Mouse (Mus musculus) left cerebral cortex, postnatal 14 days (tissue): ENCODE results near the gene H13. TPM values are rescaled to one million over a fixed set of nuclear protein-coding genes. Genes with fewer than 3 reads are reported as not detected.
"Not testable (repeated sequence)": the region's sequence is repeated elsewhere in the genome, so short reads cannot be mapped to it uniquely, and the experiment has no call there.

Source experiments
- DNase-seq, 2 experiments: peaks; one replicate each; pipeline ENCODE4 v3.0.0; 2021 to 2022; ENCODE audit warnings: low spot score in 2 of 2, mixed read lengths in 1 of 2
- intact Hi-C: fragments of 180-260 bp; cut with DNase I; formaldehyde crosslinking; loops from one replicate; pipeline ENCODE4 v1.15.1; 2025
- total RNA-seq, 2 experiments: library from RNA; stranded (reverse); gene quantifications; 2 replicates each; pipeline ENCODE4 v1.2.3; 2021

Gene H13
- total RNA-seq, 2 experiments from 2014 or later: 90.8 to 90.9 TPM

DNA sequence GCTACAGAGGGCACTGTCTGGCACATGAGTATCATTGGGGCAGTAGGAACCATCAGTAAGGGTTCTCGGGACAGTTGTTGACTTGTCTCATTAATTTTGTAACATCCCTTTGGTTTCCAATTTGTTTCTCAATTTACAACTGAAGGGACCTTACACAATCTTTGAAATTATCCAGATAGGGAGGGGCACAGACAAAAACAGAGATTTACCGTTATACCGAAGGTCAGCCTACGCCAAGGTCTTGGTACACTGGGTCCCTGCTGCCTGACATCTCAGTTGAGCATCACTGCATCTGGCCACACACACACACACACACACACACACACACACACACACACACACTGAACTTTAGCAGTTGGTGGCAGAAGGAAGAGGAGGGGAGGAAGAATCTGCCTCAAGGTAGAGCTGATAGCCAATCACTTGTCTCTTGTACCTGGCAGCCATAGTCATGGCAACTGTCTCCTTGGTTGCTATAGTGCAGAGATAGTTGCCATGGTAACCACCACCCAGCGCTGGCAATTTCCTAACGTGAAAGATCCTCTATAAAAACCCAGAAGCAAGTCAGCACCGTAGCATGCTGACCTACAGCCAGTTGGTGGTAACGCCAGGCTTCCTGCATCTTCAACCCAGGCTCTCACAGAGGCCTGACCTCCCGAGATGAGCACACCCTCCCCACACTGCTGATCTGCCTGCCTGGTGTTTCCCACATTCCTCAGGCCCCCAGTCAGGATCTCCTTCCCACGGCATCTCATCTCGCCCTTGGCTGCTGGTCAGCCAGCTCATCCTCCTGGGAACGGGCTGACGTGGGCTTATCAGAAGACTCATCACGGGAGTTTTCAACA lies 15.2 kb upstream of the H13 start:
- intact Hi-C loops: no loop called here
- DNase-seq: peak; percentile 78 to 95

DNA sequence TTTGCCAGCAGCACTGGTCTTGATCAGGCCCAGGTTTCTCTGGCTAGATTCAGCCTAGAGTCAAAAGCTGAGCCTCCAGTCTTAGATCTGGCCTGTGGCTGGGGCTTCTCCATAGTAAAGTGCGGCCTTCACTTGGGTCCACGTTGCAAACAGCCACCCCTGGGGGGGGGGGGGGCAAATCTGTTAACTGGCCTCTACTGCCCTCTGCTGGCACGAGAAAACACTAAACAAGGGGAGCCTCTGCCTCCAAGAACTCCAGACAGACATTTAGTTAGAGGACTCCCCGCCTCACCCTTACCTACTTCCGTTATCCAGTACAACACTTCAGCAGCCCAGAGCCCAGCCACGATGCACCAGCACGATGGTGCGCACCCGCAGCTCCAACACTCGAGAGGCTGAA lies 11.9 kb upstream of the H13 start:
- intact Hi-C loops: loop anchor here (2.0 kb wide), 1 partner anchor 43 kb away; no protein-coding TSS in a partner anchor
- no peak for DNase-seq

DNA sequence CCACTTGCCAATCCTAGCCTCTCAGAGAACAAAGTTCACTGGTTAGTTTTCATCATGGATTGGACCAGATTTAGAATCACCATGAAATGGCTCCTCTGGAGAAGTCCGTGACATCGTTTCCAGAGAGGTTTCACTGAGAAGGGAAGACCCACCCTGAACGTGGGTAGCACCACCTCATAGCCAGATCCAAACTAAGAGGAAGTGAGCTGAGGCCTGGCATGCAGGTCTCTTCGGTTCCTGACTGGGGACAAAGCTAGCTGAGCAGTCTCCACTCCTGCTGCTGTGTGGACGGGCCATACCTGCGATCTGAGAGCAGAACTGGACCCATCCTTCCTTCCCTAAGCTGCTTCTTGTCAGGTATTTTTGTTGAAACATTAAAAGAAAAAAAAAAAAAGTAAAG lies 8.1 kb upstream of the H13 start:
- intact Hi-C loops: no loop called here
- DNase-seq: no peak

DNA sequence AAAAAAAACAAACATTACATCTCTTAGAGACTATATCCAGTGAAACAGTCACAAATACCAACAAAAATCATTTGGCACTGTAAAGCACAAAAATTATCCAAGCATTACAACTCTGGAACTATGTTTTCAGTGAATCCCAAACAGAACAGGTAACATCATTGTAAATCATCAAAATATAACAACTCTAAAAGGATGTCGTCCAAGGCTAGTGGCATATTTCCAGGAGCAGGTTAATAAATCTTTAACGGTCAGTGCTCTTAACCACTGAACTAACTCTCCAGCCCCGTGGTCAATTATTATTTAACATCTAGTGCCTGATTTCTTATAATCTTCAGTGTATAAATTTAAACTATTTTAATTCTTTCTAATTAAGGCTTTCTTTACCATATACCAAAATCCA lies 3.1 kb upstream of the H13 start:
- intact Hi-C loops: not testable (repeated sequence)

DNA sequence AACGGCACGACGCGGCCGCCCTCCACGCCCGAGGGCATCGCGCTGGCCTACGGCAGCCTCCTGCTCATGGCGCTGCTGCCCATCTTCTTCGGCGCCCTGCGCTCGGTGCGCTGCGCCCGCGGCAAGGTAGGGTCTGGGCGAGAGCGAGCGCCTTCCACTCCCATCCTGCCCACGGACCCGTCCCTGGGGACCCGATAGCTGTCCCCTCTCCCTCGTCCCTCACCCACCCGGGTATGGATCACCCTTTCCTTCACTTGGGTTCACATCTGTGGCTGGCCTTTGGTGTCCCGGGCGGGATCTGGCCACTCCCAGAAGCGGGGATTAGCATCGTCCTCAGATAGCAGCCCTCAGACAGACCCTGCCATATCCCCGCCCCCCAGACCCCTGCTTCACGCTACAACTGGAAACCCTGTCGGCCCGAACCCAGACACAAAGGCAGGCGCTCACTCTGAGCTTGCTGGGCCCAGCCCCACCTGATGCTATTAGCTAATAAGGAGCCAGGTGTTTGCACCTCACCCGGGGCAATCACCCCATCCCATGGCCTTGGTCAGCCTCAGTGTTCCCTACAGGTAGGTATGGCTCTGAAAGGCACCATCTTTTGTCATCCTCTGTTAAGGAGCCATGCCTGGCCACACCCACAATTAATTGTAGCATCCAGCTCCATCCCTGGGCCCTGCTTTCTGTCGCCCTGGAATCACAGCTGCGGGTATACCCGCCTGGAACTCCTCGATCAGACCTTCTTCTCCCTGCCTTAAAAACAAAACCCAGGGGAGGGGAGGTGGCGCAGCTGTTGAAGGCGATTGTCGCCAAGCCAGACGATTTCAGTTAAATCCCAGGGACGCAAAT lies 601 bp downstream of the H13 start:
- intact Hi-C loops: no loop called here

More for the DNA sequence above, 3.1 kb upstream of the H13 start:
- DNase-seq: not testable (repeated sequence)

DNA sequence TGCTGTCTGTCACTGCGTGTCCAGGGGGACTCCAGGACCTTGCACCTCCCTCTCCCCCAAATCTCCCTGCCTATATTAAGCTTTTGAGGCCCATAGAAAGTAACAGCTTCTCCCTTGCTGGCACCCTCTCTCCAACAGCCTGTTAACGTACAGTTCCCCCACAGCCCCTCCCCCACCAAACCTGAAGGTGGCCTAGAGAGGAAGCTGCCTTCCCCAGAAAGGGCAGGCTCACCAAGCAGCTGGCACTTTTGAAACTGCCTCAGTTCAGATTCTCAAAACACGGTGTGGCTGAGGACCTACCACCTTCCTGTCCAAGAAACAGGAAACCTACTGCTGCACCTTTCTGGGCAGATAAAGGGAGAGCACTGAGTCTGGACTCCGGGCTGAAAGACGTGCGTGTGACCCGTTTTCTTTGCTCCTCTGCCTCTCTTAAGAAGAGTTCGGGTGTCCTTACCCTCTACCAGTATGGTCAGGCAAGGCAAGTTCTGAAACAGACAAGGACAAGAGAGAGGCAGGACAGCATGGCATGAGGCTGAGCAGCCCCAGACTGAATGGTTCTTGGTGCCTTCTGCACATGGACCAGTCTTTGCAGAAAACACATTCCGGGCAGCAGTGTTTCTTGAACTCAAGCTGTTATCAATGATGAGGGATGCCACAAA lies 1.9 kb downstream of the H13 start:
- no peak for DNase-seq
- intact Hi-C loops: no loop called here

More for the DNA sequence above, 601 bp downstream of the H13 start:
- DNase-seq: no peak

DNA sequence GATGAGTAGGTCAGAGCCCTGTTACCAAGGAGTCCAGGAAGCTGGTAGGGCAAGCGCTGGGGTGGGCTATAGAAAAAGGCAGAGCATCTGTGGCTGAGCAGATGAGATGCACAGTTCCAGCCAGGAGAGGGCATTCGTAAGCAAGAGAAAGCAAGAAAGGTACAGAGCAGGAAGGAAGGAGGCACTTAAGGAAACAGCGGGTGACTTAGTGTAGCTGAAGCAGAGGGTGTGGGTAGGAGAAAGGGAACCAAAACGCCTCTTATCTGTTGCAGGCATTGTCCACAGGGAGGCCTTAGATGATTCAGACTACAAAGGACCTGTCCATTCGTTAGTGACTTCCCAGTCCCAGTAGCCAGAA lies 2.4 kb downstream of the H13 start:
- DNase-seq: peak; percentile 62 to 69
- intact Hi-C loops: no loop called here

DNA sequence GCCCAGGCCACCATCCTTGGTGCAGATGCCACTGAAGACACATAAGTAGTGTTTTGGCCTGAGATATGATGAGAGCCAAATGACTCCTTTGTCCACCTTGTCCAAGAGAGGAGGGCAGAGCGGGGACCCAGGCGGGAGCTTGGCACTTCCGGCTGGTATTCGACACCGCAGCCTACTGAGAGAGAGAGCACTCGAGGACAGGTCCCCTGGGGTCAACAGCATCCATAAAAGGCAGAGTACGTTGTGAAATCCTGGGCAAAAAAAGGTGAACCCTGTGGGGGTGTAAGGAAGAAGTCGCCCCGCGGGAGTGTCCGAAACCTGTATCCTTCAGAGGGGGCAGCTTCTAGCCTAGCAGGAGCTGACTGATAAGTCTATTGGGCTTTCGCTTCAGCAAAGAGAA lies 2.9 kb downstream of the H13 start:
- intact Hi-C loops: no loop called here
- no peak for DNase-seq

DNA sequence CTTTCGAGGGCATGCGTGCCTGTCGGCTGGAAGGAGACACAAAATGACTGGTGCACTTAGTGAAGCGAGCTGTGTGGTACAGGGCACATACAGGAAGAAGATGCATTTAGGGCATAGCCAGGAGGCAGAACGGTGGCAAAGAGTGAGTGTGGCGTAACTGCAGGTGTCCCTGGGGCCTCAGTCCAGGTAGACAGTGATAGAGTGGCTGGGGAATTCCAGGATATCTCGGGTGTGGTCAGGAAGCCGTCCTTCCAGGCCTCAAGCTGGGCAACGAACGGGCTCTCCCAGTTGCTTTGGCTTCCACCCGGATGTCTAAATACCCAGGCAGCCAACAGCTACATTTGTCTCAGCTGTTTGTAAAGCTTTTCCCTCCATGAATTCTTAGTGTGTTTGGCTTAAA lies 4.9 kb downstream of the H13 start:
- intact Hi-C loops: no loop called here
- no peak for DNase-seq

DNA sequence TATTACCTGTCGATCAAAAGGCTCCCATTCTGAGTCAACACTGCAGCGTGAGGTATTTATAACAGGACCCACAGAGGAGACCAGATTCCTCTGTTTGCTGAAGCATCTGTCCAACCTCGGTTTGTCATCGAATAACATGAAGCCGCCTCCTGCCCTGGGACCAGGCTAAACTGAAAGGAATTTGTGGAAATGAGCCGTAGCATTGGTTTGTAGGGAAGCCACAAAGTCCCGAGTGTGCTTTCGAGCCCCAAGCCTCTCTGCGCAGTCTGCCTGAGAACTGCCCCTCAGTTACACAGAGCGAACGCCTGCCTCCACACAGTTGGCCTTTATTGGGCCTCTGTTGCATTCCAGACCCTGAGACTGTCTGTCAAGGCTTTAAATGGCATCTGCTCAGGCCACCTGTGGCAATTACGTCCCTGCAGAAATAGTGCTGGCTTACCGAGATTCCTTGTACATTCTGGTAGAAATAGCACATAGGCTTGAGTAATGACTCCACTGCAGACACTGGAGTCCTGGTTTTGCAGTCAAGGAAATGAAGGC lies 6.1 kb downstream of the H13 start:
- no peak for DNase-seq
- intact Hi-C loops: no loop called here

DNA sequence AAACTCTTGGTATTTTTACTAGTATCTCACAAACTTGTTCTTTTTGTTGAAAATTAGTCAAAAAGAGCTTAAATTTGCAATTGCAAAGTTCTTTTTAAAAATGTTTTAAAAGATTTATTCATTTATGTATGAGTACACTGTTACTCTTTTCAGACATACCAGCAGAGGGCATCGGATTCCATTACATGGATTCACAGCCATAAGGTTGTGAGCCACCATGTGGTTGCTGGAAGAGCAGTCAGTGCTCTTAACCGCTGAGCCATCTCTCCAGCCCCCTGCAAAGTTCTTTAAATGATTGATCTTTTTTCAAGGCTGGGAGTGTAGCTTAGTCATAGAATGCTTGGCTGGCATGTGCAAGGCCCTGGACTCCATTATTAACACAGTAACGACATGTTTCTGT lies 9.0 kb downstream of the H13 start:
- intact Hi-C loops: no loop called here

DNA sequence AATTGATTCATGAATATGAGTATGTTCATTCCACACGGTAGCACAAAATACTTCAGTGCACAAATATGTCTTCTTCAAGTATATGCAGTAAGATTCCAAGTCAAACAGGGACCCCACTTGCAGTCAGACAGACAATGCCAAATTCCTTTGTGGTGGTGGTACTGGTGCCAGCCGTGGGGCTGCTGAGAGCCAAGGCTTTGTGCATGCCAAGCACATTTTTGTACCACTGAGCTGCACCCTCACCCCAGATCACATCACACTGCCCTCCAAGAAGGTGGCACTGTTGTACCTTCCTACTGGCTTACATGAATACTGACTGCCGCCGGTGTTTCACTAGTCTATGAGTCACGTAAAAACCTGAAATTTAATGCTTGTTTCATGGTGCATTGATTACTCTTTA lies 9.7 kb downstream of the H13 start:
- intact Hi-C loops: no loop called here
- DNase-seq: no peak

More for the DNA sequence above, 9.0 kb downstream of the H13 start:
- peak; percentile 56 to 67 for DNase-seq

DNA sequence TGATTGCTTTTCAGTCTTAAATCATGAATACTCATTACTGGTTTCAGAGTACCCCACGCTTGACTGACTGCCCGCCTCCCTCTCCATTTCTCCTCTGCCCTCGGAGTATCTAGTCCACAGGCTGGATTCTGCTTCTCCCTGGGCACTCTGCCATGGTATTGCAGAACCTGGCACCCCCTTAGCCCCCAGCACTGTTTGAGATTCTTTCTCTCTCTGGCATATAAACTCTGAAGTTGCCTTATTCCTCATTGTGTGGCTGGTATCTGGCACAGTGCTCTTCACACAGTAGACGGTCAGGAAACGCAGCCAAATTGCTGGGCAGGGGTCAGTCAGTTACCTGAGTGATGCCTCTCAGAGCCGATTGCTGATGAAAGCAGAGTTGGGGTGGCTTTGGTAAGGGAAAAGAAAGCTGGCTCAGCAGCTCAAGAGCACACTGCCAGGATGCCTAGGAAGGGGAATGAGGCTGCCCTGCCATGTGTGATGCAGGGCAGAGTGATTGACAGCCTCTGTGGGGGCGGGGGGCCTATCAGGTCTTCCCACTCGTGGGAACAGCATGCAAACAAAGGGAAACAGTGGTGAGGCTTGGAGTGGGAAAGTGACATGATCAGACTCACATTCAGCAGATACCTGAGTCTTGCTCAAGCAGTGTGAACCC lies 10.6 kb downstream of the H13 start:
- no peak for DNase-seq
- intact Hi-C loops: loop anchor here (2.0 kb wide), 1 partner anchor 65 kb away; no protein-coding TSS in a partner anchor

DNA sequence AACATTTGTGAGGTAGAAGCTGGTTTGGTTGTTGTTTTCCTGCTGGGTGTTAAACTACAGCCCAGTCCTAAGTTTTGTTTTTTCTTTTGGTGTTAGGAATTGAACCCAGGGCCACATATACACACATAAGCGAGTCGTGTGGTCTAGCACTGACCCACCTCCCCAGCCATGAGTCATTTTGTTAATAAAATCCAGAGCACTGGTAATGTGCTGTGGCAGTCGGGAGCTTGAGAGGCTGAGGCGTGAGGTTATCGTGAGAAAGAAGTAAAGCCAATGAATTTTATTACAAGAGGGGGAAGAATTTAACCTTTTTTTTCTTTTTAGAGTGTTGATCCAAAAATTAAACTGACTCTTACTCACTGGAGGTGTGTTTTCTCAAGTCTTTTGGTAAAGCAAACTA lies 13.8 kb downstream of the H13 start:
- no peak for DNase-seq
- intact Hi-C loops: no loop called here

DNA sequence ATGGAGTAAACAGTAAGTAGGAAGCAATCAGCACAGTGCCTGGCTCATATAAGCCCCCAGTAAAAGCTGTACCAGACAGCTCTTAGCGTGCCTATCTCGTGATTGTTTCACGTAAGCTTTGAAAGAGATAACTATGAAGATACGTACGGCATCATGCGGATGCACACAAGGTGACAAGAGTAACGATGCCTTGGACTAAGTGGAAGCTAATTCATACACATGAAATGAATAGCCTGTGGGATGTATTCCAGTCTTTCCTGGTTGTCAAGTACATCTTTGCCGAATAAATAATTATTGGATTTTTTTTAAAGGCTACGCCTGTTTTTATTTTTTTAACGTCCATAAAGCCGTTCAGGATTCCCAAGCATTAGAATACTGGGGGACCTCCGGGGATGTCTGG lies 17.1 kb downstream of the H13 start:
- no peak for DNase-seq
- intact Hi-C loops: no loop called here

DNA sequence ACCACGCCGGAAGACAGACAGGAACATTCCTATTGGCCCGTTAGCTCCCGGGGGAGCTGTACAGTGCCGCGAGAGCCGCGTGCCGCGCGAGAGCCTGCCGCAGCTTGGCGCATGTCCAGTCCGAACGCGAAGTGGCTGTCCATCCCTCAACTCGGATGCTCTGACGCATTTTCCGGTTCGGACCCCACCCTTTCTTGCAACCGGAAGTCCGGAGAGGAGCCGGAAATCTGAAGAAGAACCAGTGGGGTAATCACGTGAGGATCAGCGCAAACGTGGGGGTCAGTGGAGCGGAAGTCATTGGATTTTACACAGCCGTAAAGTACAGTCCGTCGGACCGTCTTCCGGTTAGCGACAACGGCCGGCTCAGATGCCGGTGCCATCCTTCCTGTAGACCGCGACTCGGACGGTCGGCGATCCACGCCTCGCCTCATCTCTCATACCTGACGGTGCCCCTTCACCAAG lies 17.6 kb downstream of the H13 start, which contains the start of gene Mcts2:
Gene Mcts2 (plus strand): TSS at position 230 of the 462 bp plus-strand sequence.
- DNase-seq: peak; percentile 94 to 97
- intact Hi-C loops: no loop called here

DNA sequence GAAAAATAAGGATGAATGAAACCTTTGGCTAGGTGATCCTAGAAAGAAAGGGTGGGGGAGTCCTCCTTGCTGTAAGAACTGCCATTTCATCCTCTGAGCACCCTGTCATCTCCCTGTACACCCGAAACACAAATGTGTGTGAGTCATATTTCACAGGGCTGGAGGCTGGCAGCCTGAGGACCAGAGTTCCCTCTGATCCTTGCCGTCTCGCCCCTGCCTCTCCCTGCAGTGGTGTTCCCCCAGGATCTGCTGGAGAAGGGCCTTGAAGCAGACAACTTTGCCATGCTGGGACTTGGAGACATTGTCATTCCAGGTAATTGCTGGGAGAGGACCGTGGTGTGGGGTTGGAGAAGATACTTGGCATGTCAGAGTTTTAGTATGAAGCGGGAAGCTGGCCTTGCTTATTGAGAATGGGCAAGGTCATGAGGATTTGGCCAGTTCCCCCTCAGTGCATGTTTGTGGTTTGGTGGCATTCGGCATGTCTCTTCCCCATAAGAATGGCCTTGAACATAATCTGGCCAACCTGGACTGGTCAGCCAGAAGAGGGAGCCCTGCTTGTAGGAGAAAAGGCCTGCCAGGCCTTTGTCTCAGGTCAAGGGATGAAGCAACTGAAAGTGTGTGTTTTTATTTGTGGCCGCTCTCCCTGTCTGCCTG lies 22.4 kb downstream of the H13 start:
- intact Hi-C loops: no loop called here
- DNase-seq: no peak

DNA sequence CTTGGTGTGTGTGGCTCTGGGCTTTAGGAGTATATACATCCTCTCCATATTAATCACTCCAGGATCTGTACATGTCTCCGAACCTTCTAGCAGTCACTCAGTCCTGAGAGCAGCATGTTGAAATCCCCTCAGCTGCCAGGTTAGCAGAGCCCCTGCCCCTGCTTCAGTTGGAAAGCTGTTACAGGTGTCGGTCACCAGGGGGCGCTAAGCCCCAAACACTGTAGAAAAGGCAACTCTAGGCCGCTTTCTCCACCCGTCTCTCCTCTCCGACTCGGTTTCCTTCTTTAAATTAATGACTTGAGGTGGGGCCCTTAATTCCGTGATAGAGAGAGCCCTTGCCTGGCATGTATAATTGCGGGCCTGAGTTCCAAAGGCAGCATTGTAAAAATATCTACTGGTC lies 24.0 kb downstream of the H13 start:
- peak; percentile 61 to 76 for DNase-seq
- intact Hi-C loops: no loop called here

DNA sequence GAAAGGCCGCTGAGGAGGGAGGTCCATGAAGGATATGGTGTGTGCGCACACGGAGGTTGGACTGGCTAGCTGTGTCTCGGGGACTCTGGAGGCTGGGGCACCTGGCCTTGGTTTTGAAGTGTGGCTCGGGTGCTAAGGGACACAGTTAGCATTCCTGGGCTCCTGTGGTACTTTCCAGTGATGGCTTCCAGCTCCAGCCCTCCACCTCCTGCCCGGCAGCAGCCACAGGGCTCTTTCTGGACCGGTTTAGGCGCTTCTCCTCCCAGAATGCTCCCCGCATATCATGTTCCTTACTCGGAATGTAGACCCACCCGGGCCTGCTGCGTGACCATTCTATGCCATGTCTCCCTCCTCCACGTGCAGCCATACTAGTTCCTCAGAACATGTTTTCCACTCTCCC lies 24.5 kb downstream of the H13 start:
- no peak for DNase-seq
- intact Hi-C loops: no loop called here
